Mouse (Mus musculus): Measurements from ENCODE around the gene Ap2m1. TPM values are rescaled to one million over a fixed set of nuclear protein-coding genes. Genes with fewer than 3 reads are reported as not detected.
"Not testable (repeated sequence)": the region's sequence is repeated elsewhere in the genome, so short reads cannot be mapped to it uniquely, and the experiment has no call there.

Ap2m1 gene
- 100 to 1,000 TPM; 127 to 134 TPM for total RNA-seq (2021)
- long read RNA-seq, experiment 1, transcript Ap2m1-202 (11 exons, 2,080 nt), result major isoform, 18 of 39 reads
- long read RNA-seq, experiment 1, partial matches to known transcripts, result 8 of 39 reads
- long read RNA-seq, experiment 1, other reads (novel, unspliced or antisense), result 12 of 39 reads
- long read RNA-seq, experiment 2, transcript Ap2m1-202 (11 exons, 2,080 nt), result major isoform, 27 of 34 reads
- long read RNA-seq, experiment 2, partial matches to known transcripts, result 5 of 34 reads
- long read RNA-seq, experiment 2, other reads (novel, unspliced or antisense), result 2 of 34 reads

- peak; percentile 94 for DNase-seq
- intact Hi-C loops (cut with DNase I; ENCODE audit: low total_unique reads), result no loop called here
Measured at GRCm38 (mm10) chr16:20535296-20536080, at the start of gene Ap2m1. Gene Ap2m1 (plus strand): TSS chr16:20535478.

- no peak for DNase-seq
- intact Hi-C loops (cut with DNase I; ENCODE audit: low total_unique reads), result no loop called here
Measured at GRCm38 (mm10) chr16:20486048-20486447, 49.2 kb upstream of the Ap2m1 start.

GRCm38 (mm10) chr16:20488151-20488550 is 47.1 kb upstream of the Ap2m1 start:
- DNase-seq, result no peak
- intact Hi-C loops (cut with DNase I; ENCODE audit: low total_unique reads), result no loop called here

- DNase-seq; intact Hi-C loops (cut with DNase I; ENCODE audit: low total_unique reads): not testable (repeated sequence)
Measured at GRCm38 (mm10) chr16:20488751-20489150, 46.5 kb upstream of the Ap2m1 start.

GRCm38 (mm10) chr16:20489233-20489632 is 46.0 kb upstream of the Ap2m1 start:
- intact Hi-C loops (cut with DNase I; ENCODE audit: low total_unique reads), result no loop called here
- no peak for DNase-seq

GRCm38 (mm10) chr16:20490581-20490980 is 44.7 kb upstream of the Ap2m1 start:
- DNase-seq, result no peak
- intact Hi-C loops (cut with DNase I; ENCODE audit: low total_unique reads), result no loop called here

GRCm38 (mm10) chr16:20491301-20491700 is 44.0 kb upstream of the Ap2m1 start:
- intact Hi-C loops (cut with DNase I; ENCODE audit: low total_unique reads), result no loop called here
- peak; percentile 14 for DNase-seq

GRCm38 (mm10) chr16:20493452-20493851 is 41.8 kb upstream of the Ap2m1 start:
- no peak for DNase-seq
- intact Hi-C loops (cut with DNase I; ENCODE audit: low total_unique reads), result no loop called here

- peak; percentile 39 for DNase-seq
- intact Hi-C loops (cut with DNase I; ENCODE audit: low total_unique reads), result no loop called here
Measured at GRCm38 (mm10) chr16:20496671-20497600, 38.3 kb upstream of the Ap2m1 start.

GRCm38 (mm10) chr16:20497980-20498676 is 37.1 kb upstream of the Ap2m1 start:
- DNase-seq, result no peak
- intact Hi-C loops (cut with DNase I; ENCODE audit: low total_unique reads), result no loop called here

- peak; percentile 90 for DNase-seq
- intact Hi-C loops (cut with DNase I; ENCODE audit: low total_unique reads), result no loop called here
Measured at GRCm38 (mm10) chr16:20498677-20499475, 36.4 kb upstream of the Ap2m1 start, which contains the start of gene Eif2b5. Gene Eif2b5 (plus strand): TSS chr16:20498817.

GRCm38 (mm10) chr16:20506000-20506399 is 29.3 kb upstream of the Ap2m1 start:
- intact Hi-C loops (cut with DNase I; ENCODE audit: low total_unique reads), result loop anchor here (5.0 kb wide), 1 partner anchor 136 kb away; no protein-coding TSS in a partner anchor
- no peak for DNase-seq

- intact Hi-C loops (cut with DNase I; ENCODE audit: low total_unique reads), result loop anchor here (5.0 kb wide), 1 partner anchor 133 kb away; no protein-coding TSS in a partner anchor
- DNase-seq, result peak; percentile 35
Measured at GRCm38 (mm10) chr16:20509349-20509748, 25.9 kb upstream of the Ap2m1 start.

- DNase-seq, result no peak
- intact Hi-C loops (cut with DNase I; ENCODE audit: low total_unique reads), result no loop called here
Measured at GRCm38 (mm10) chr16:20511277-20511847, 23.9 kb upstream of the Ap2m1 start.

- intact Hi-C loops (cut with DNase I; ENCODE audit: low total_unique reads), result no loop called here
- no peak for DNase-seq
Measured at GRCm38 (mm10) chr16:20516032-20516431, 19.2 kb upstream of the Ap2m1 start.

- DNase-seq, result peak; percentile 95
- intact Hi-C loops (cut with DNase I; ENCODE audit: low total_unique reads), result no loop called here
Measured at GRCm38 (mm10) chr16:20516726-20517201, 18.5 kb upstream of the Ap2m1 start, which contains the start of gene Dvl3. Gene Dvl3 (plus strand): TSS chr16:20516982.

- intact Hi-C loops (cut with DNase I; ENCODE audit: low total_unique reads), result no loop called here
Measured at GRCm38 (mm10) chr16:20517216-20517615, 18.1 kb upstream of the Ap2m1 start.

More at GRCm38 (mm10) chr16:20517216-20517615, 18.1 kb upstream of the Ap2m1 start:
- DNase-seq, result peak; percentile 28
